In the genomic region with DNA sequence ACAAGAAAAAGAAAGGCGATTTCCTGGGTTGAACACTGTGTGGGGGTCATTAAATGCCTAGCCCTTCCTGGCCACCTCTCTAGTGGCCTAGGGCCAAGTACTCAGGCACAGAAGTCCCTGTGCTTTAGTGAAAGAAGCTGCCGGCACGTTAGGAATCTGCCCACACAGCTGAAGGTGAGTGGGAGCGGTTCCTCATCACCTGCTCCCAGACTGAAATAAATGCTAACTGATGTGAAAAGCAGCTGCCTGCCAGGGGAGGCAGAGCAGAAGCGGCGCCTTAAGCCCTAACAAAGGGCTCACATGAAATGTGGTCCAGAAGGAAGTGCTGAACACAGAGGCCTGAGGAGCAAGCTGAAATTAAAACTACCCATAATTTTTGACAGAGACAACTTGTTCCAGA, we compare ENCODE assay signal across 9 mouse cellular contexts. TPM values are rescaled to one million over a fixed set of nuclear protein-coding genes. Genes with fewer than 3 reads are reported as not detected.
DNase-seq lines count a peak whose midpoint lies in the region; ATAC-seq lines count a peak whose summit lies in the region.
"Had no signal": no experiment of that assay in that cellular context is flagged by ENCODE, and none has a peak within 500 bp of the region (broad histone marks: within the 10 kb centered on the region; RNA-seq: fewer than 3 reads in every experiment).

No protein-coding gene starts in this region.

- peak overlapping the region; percentile 64 for H3K27ac ChIP-seq in heart, embryonic 13.5 days (replicated peaks)
- peak overlapping the region; percentile 34 for H3K27ac ChIP-seq in midbrain, embryonic 14.5 days (replicated peaks; ENCODE audit: low read depth, low read length)

- no peak overlapping the region for H3K4me3 ChIP-seq in heart, embryonic 13.5 days
- H3K4me3 ChIP-seq in midbrain, embryonic 14.5 days (replicated peaks; ENCODE audit: low read depth, low read length), result no peak overlapping the region
- H3K4me3 ChIP-seq: megakaryocyte, embryonic 14.5 days had no signal

- DNase-seq in Muller cell, postnatal 12 days (ENCODE audit: inconsistent ontology term), result peak; percentile 31
- peak; percentile 50 for DNase-seq in embryo, embryonic 10.5 days (ENCODE audit: low spot score)
- DNase-seq in kidney, postnatal 14 days, result peak; percentile 72
- peak; percentile 46 for DNase-seq in midbrain, embryonic 14.5 days
- DNase-seq in urinary bladder, postnatal 10 days (ENCODE audit: low spot score), result no peak
- DNase-seq in gastrocnemius, adult 18-20 months (ENCODE audit: low spot score), result no peak
- no peak for DNase-seq in thymus, postnatal 4 days

- H3K9me3 ChIP-seq in heart, embryonic 13.5 days, result no peaks in the 10 kb centered on the region
- H3K9me3 ChIP-seq in midbrain, embryonic 14.5 days (ENCODE audit: control insufficient read depth, low read length), result 0 out of 2 replicates have a peak, but pooled peaks cover 3% of the 10 kb centered on the region
- H3K9me3 ChIP-seq: megakaryocyte, embryonic 14.5 days had no signal

- 20% methylated on average over 6 of the region's 6 CpGs for WGBS in heart, embryonic 13.5 days
- WGBS in midbrain, embryonic 14.5 days, result 23% methylated on average over 6 of the region's 6 CpGs

- H3K4me2 ChIP-seq in heart, embryonic 13.5 days, result peak overlapping the region; percentile 32; the same call in 1 of the 2 replicates
- no peak overlapping the region for H3K4me2 ChIP-seq in midbrain, embryonic 14.5 days (ENCODE audit: low read length)

- H3K36me3 ChIP-seq in heart, embryonic 13.5 days, result peaks cover 52% of the 10 kb centered on the region
- 0 out of 2 replicates have a peak, but pooled peaks cover 3% of the 10 kb centered on the region for H3K36me3 ChIP-seq in midbrain, embryonic 14.5 days (ENCODE audit: control insufficient read depth, insufficient read depth, low read length)

- peaks cover 65% of the 10 kb centered on the region for H3K4me1 ChIP-seq in heart, embryonic 13.5 days
- peaks cover 20% of the 10 kb centered on the region; the same call in 1 of the 2 replicates for H3K4me1 ChIP-seq in midbrain, embryonic 14.5 days (ENCODE audit: control insufficient read depth, insufficient read depth, low read length)
- H3K4me1 ChIP-seq: megakaryocyte, embryonic 14.5 days had no signal

- no peak for ATAC-seq in heart, embryonic 13.5 days (ENCODE audit: extremely low read depth, insufficient number of reproducible peaks, low FRiP score, low TSS enrichment)
- ATAC-seq in midbrain, embryonic 14.5 days (ENCODE audit: low FRiP score, low TSS enrichment), result no peak

- no peaks in the 10 kb centered on the region for H3K27me3 ChIP-seq in heart, embryonic 13.5 days (replicated peaks)
- H3K27me3 ChIP-seq in midbrain, embryonic 14.5 days (ENCODE audit: control insufficient read depth, insufficient read depth, low read length), result no peaks in the 10 kb centered on the region

- H3K9ac ChIP-seq in heart, embryonic 13.5 days, result peak overlapping the region; percentile 41; the same call in 1 of the 2 replicates
- H3K9ac ChIP-seq in midbrain, embryonic 14.5 days (replicated peaks; ENCODE audit: low read length), result no peak overlapping the region

RNA-seq across cellular contexts. Expression of a gene that starts 22.9 kb away (rescaled TPM):
- polyA plus RNA-seq in heart, embryonic 13.5 days (2015; fragmentation: Nextera tagmentation; extraction: Ambion mirVana), result 170 and 197 TPM in 2 replicates
- 49.1 and 63.8 TPM in 2 replicates for polyA plus RNA-seq in midbrain, embryonic 14.5 days (2014; fragmentation: Nextera tagmentation; extraction: Ambion mirVana)
- 100 to 1,000 TPM; 222 to 227 TPM for total RNA-seq in gastrocnemius, adult 18-20 months (2021)

Comparison
In these comparisons a context has a peak if more than half of its experiments do, and no peak if none do; other contexts are left out.
1. DNase-seq: peak in Muller cell, postnatal 12 days (single experiment), embryo, embryonic 10.5 days (single experiment), kidney, postnatal 14 days (single experiment) and midbrain, embryonic 14.5 days (single experiment); none in urinary bladder, postnatal 10 days (single experiment), gastrocnemius, adult 18-20 months (single experiment) and thymus, postnatal 4 days (single experiment).